Mouse (Mus musculus): ENCODE data around the gene Lfng. TPM values are rescaled to one million over a fixed set of nuclear protein-coding genes. Genes with fewer than 3 reads are reported as not detected.

Gene Lfng
- polyA plus RNA-seq, 1 experiment = 2.6 TPM

DNA sequence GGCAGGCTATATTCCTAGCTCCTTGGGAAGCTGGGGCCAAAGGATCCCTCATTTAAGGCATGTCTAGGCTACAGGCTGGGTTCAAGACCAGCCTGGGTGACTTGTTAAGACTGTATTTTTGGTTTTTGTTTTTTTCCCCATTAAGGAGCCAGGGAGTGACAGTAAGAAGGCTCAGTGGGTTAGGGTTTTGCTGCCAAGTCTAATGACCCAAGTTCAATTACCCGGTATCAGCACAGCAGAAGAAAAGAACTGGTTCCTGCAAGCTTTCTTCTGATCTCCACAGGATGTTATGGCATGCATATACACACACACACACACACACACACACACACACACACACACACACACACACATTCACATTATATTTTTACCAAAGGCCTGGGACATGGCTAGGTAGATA, 53.3 kb downstream of the Lfng start:
- Histone ChIP-seq H3K27me3 (ENCODE audit: control insufficient read depth) (peaks cover 5% of the 10 kb centered on the region; the same call in 1 of the 2 replicates), H3K4me1 (ENCODE audit: control insufficient read depth) (peaks cover 8% of the 10 kb centered on the region), H3K36me3 (ENCODE audit: control insufficient read depth) (no peaks in the 10 kb centered on the region), H3K4me3 (replicated peaks) (no peak overlapping the region), H3K9me3 (ENCODE audit: control insufficient read depth, low read length) (no peaks in the 10 kb centered on the region)
- TF ChIP-seq GATA1 (IDR thresholded peaks at IDR 0.05; ENCODE audit: low read length) = no peak
- TF ChIP-seq TAL1 (IDR thresholded peaks at IDR 0.05; ENCODE audit: low read length) = no peak

DNA sequence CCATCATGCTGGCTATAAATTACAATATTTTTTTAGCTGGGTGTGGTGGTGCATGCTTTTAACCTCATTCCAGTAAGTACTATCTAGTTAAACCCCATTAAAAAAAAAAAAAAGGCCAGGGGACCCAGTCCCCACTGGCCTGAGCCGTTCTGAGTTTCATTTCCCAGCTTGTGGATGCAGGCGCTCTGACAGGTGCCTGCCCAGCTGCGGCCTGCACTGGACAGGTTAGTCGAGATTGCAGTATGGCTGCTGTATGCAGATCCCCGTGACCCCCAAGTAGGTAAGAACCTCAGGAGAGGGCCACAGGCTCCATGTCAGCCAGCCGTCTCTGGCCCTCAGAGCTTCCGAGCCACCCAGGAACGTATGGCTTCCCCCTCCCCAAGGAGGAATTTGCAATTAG, 54.3 kb downstream of the Lfng start:
- H3K4me1 ChIP-seq (ENCODE audit: control insufficient read depth) = peaks cover 8% of the 10 kb centered on the region
- H3K27me3 ChIP-seq (ENCODE audit: control insufficient read depth) = peaks cover 5% of the 10 kb centered on the region; the same call in 1 of the 2 replicates
- no peaks in the 10 kb centered on the region; the same call in 1 of the 2 replicates for H3K36me3 ChIP-seq (ENCODE audit: control insufficient read depth)
- no peaks in the 10 kb centered on the region for H3K9me3 ChIP-seq (ENCODE audit: control insufficient read depth, low read length)
- no peak overlapping the region for H3K4me3 ChIP-seq (replicated peaks)
- TF ChIP-seq TAL1 (IDR thresholded peaks at IDR 0.05; ENCODE audit: low read length) (no peak), GATA1 (IDR thresholded peaks at IDR 0.05; ENCODE audit: low read length) (no peak)

DNA sequence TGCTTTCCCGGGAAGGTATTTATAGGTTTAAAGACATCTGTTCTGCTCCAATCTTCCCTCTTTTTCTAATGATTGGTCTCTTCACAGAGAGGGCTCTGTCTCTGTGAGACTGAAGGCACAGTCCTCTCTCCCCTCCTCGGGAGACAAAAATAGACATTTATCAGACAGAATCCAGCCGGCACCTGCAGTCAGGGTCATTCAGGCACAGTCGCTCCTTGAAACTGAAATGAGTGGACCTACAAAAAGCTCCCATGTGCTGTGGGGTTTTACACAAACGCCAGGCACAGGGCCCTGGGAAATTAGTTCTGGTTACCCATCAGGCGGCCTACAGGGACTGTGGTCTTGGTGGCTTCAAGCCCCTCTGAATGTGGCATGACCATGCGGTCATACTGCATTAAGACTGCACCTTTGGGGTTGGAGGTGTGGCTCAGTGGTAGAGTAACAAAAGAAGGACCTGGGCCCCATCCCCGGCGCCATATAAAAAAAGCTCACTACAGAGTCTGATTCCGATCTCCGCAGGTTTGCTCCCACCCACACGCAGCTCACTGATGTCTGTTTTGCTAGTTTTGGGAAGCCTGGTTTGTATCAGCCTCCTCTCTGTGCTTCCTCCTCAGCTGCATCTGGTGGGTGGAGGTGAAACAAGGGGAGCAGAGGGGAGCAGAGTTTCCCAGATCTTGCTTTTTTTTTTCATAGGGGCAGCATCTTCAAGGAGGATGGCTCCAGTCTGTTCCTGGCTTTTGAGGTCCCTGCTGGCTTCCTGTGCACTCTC, 54.9 kb downstream of the Lfng start:
- Histone ChIP-seq H3K4me3 (replicated peaks) (no peak overlapping the region), H3K27me3 (ENCODE audit: control insufficient read depth) (peaks cover 5% of the 10 kb centered on the region; the same call in 1 of the 2 replicates), H3K36me3 (ENCODE audit: control insufficient read depth) (no peaks in the 10 kb centered on the region; the same call in 1 of the 2 replicates), H3K4me1 (ENCODE audit: control insufficient read depth) (peaks cover 8% of the 10 kb centered on the region), H3K9me3 (ENCODE audit: control insufficient read depth, low read length) (no peaks in the 10 kb centered on the region)
- TF ChIP-seq GATA1 (IDR thresholded peaks at IDR 0.05; ENCODE audit: low read length) = no peak
- no peak for TF ChIP-seq TAL1 (IDR thresholded peaks at IDR 0.05; ENCODE audit: low read length)

DNA sequence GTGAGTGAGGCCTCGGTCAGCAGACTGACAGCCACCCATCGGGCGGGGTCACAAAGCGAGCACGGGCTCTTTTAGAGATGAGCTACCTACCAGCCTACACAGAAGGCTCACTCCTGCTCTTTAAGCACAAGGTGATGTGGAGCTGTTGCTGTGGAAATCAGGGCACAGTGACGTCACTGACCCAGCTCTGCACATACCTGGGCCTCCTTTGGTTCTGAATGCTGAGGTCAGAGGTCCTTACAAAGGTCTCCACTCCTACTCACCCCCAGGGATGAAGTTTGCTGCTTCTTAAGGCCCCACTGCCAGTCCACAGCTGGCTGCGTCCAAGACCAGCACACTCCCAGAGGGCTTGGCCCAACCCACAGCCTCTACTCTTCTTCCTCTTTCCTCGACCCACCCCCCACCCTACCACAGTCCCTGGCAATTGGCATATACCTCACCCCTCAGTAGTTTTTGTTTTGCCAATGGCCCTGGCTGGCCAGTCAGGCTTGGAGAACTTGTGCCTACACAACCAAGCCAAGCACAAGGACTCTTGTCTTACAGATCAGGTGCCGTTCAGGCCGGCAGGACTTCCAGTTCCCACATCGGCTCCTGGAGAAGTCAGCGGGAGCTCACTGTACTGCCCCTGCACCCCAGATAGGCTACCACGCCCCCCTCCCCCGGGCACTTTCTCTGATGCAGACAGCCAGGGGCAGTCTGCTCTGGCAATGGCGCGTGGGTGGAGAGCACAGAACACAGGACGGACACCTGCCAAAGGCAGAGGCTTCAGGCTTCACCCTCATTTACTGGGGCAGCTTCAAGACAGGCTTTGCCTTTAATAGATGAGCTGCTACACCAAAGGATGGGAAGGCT, 55.8 kb downstream of the Lfng start:
- no peaks in the 10 kb centered on the region; the same call in 1 of the 2 replicates for H3K36me3 ChIP-seq (ENCODE audit: control insufficient read depth)
- peaks cover 11% of the 10 kb centered on the region for H3K4me1 ChIP-seq (ENCODE audit: control insufficient read depth)
- H3K27me3 ChIP-seq (ENCODE audit: control insufficient read depth) = peaks cover 5% of the 10 kb centered on the region; the same call in 1 of the 2 replicates
- no peak overlapping the region for H3K4me3 ChIP-seq (replicated peaks)
- TF ChIP-seq GATA1 (IDR thresholded peaks at IDR 0.05; ENCODE audit: low read length) (no peak), TAL1 (IDR thresholded peaks at IDR 0.05; ENCODE audit: low read length) (no peak)
- no peaks in the 10 kb centered on the region for H3K9me3 ChIP-seq (ENCODE audit: control insufficient read depth, low read length)

DNA sequence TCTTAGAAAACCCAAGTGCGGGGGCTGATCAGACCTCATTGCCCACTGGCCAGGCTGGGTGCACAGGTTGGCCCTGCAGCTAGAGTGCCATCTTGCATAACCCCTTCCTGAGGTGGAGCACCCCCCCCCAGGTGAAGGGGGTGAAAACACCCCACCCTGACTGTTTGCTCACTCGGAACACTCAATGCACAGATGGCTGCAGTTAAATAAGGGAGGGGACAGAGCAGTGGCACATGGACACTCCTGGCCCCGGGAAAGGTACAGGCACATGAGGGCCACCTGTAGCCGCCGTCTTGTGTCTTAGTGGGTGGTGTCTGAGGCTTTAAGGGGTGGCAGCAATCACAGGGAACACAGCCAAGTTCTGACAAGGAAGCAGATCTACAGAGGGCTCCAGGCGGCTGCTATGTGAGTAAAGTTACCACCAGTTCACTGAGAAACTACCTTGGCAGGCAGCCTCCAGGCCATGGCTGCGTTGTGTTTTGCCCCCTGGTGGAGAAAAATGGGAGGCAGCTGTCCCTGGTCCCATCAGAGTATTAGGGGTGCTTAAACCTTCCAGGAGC, 56.6 kb downstream of the Lfng start:
- H3K9me3 ChIP-seq (ENCODE audit: control insufficient read depth, low read length) = peaks cover 2% of the 10 kb centered on the region
- no peak overlapping the region for H3K4me3 ChIP-seq (replicated peaks)
- peaks cover 5% of the 10 kb centered on the region; the same call in 1 of the 2 replicates for H3K27me3 ChIP-seq (ENCODE audit: control insufficient read depth)
- H3K4me1 ChIP-seq (ENCODE audit: control insufficient read depth) = peaks cover 11% of the 10 kb centered on the region
- TF ChIP-seq TAL1 (IDR thresholded peaks at IDR 0.05; ENCODE audit: low read length) (no peak), GATA1 (IDR thresholded peaks at IDR 0.05; ENCODE audit: low read length) (no peak)
- peaks cover under 1% of the 10 kb centered on the region for H3K36me3 ChIP-seq (ENCODE audit: control insufficient read depth)

Other genes starting within 250 kb of the Lfng start
- gene Snx8, start 218.1 kb upstream of the Lfng start, polyA plus RNA-seq (2012) = 0.90 and 1.0 TPM in 2 replicates
- 7.2 and 9.3 TPM in 2 replicates for gene Eif3b, start 188.0 kb upstream of the Lfng start, polyA plus RNA-seq (2012)
- not detected in 2 replicates for gene Gm4869, start 161.7 kb upstream of the Lfng start, polyA plus RNA-seq (2012)
- gene Chst12, start 101.8 kb upstream of the Lfng start, polyA plus RNA-seq (2012) = 0.32 and 0.50 TPM in 2 replicates
- 5.4 and 6.1 TPM in 2 replicates for gene Grifin, start 42.2 kb upstream of the Lfng start, polyA plus RNA-seq (2012)
- gene Ttyh3, start 41.7 kb downstream of the Lfng start, polyA plus RNA-seq (2012) = 8.6 and 8.9 TPM in 2 replicates
- gene Iqce, start 95.1 kb downstream of the Lfng start, polyA plus RNA-seq (2012) = 0.06 and 0.16 TPM in 2 replicates
- 0.31 and 0.34 TPM in 2 replicates for gene Brat1, start 97.7 kb downstream of the Lfng start, polyA plus RNA-seq (2012)
- gene Amz1, start 116.8 kb downstream of the Lfng start, polyA plus RNA-seq (2012) = 0.04 TPM in 1 of 2 replicates, not detected in the other
- gene Gna12, start 223.1 kb downstream of the Lfng start, polyA plus RNA-seq (2012) = 2.3 and 2.8 TPM in 2 replicates

Data from erythroblast, embryonic 14.5 days (primary cell).